Mouse (Mus musculus) urinary bladder, postnatal 4 days (tissue): ENCODE measurements around the gene Etv6.

Experiments
- DNase-seq, 2 experiments: peaks; one replicate each; pipeline ENCODE4 v3.0.0; 2021 to 2022; ENCODE audit warnings: low spot score in 2 of 2

Etv6 gene

GRCm38 (mm10) chr6:134075031-134075430 lies 39.5 kb downstream of the Etv6 start:
- DNase-seq = no peak

GRCm38 (mm10) chr6:134078016-134078415 lies 42.5 kb downstream of the Etv6 start:
- no peak for DNase-seq

GRCm38 (mm10) chr6:134079112-134079511 lies 43.6 kb downstream of the Etv6 start:
- no peak for DNase-seq

GRCm38 (mm10) chr6:134079563-134079962 lies 44.1 kb downstream of the Etv6 start:
- no peak for DNase-seq

- no peak for DNase-seq
These were observed 45.4 kb downstream of the Etv6 start for GRCm38 (mm10) chr6:134080946-134081345.

- DNase-seq = no peak
These were observed 46.9 kb downstream of the Etv6 start for GRCm38 (mm10) chr6:134082229-134082920.

GRCm38 (mm10) chr6:134083428-134083827 lies 47.9 kb downstream of the Etv6 start:
- no peak for DNase-seq

GRCm38 (mm10) chr6:134086351-134086750 lies 50.9 kb downstream of the Etv6 start:
- DNase-seq = no peak

- DNase-seq = no peak
These were observed 52.2 kb downstream of the Etv6 start for GRCm38 (mm10) chr6:134087709-134088108.

- no peak for DNase-seq
These were observed 54.3 kb downstream of the Etv6 start for GRCm38 (mm10) chr6:134089671-134090377.

GRCm38 (mm10) chr6:134090378-134090692 lies 54.8 kb downstream of the Etv6 start:
- no peak for DNase-seq

- no peak for DNase-seq
These were observed 55.4 kb downstream of the Etv6 start for GRCm38 (mm10) chr6:134090875-134091274.

GRCm38 (mm10) chr6:134091398-134091801 lies 55.9 kb downstream of the Etv6 start:
- DNase-seq = no peak

- no peak for DNase-seq
These were observed 58.6 kb downstream of the Etv6 start for GRCm38 (mm10) chr6:134094066-134094465.

GRCm38 (mm10) chr6:134094620-134095019 lies 59.1 kb downstream of the Etv6 start:
- DNase-seq = no peak

GRCm38 (mm10) chr6:134095582-134095981 lies 60.1 kb downstream of the Etv6 start:
- no peak for DNase-seq

- DNase-seq = no peak
These were observed 64.7 kb downstream of the Etv6 start for GRCm38 (mm10) chr6:134099976-134100743.

GRCm38 (mm10) chr6:134102396-134102795 lies 66.9 kb downstream of the Etv6 start:
- DNase-seq = no peak

GRCm38 (mm10) chr6:134103519-134103918 lies 68.0 kb downstream of the Etv6 start:
- no peak for DNase-seq

- no peak for DNase-seq
These were observed 70.2 kb downstream of the Etv6 start for GRCm38 (mm10) chr6:134105514-134106201.

- DNase-seq = no peak
These were observed 72.2 kb downstream of the Etv6 start for GRCm38 (mm10) chr6:134107696-134108095.

- no peak for DNase-seq
These were observed 74.2 kb downstream of the Etv6 start for GRCm38 (mm10) chr6:134109675-134110074.
